Mouse (Mus musculus) liver, embryonic 16.5 days (tissue): Measurements from ENCODE around the gene 1700067P10Rik. TPM values are rescaled to one million over a fixed set of nuclear protein-coding genes. Genes with fewer than 3 reads are reported as not detected.
A peak's percentile ranks its signal among the peaks of the same experiment; 100 is the strongest.

Experiments
- ATAC-seq: fragments of 200-750 bp; cut with Nextera tagmentation; 2 replicates; pipeline ENCODE4 v1.8.0; 2017; ENCODE audit warnings: low read depth, mild to moderate bottlenecking, moderate number of reproducible peaks, moderate library complexity
- H3K27ac ChIP-seq: fragments of 300-500 bp; sonication (generic); 2 replicates; pipeline ENCODE4 v1.5.1; 2014; ENCODE audit warnings: mild to moderate bottlenecking, low read length
- H3K27me3 ChIP-seq: fragments of 300-500 bp; sonication (generic); 2 replicates; pipeline ENCODE4 v1.6.1; 2014; ENCODE audit warnings: low read depth, low read length, mixed read lengths; ENCODE audit not compliant: control insufficient read depth, insufficient read depth
- H3K36me3 ChIP-seq: fragments of 300-500 bp; sonication (generic); 2 replicates; pipeline ENCODE4 v1.6.1; 2014; ENCODE audit warnings: mild to moderate bottlenecking; ENCODE audit not compliant: control insufficient read depth, insufficient read depth
- H3K4me1 ChIP-seq: fragments of 300-500 bp; sonication (generic); 2 replicates; pipeline ENCODE4 v1.6.1; 2014; ENCODE audit warnings: low read depth, low read length, mixed read lengths; ENCODE audit not compliant: control insufficient read depth
- H3K4me2 ChIP-seq: fragments of 300-500 bp; sonication (generic); 2 replicates; pipeline ENCODE4 v1.6.1; 2014; ENCODE audit warnings: low read depth, low read length, mixed read lengths
- H3K4me3 ChIP-seq: fragments of 300-500 bp; sonication (generic); 2 replicates; pipeline ENCODE4 v1.5.1; 2014; ENCODE audit warnings: low read depth, mild to moderate bottlenecking, low read length
- H3K9ac ChIP-seq: fragments of 300-500 bp; sonication (generic); 2 replicates; pipeline ENCODE4 v1.6.1; 2014; ENCODE audit warnings: low read depth, low read length
- H3K9me3 ChIP-seq: fragments of 300-500 bp; sonication (generic); replicated peaks from 2 replicates; pipeline ENCODE4 v1.6.1; 2016; ENCODE audit warnings: low read length; ENCODE audit not compliant: control insufficient read depth
- WGBS: fragments of 180-500 bp; shearing (Covaris S2); extraction: QIAGEN DNeasy Blood & Tissue Kit; methylation state at CpG from one replicate; pipeline ENCODE4 v1.1.7; 2014; ENCODE audit not compliant: insufficient replicate concordance; 5-methylcytosine and 5-hydroxymethylcytosine counted together
- polyA plus RNA-seq: library from polyadenylated mRNA; unstranded; fragments of >200 nt; fragmentation: Nextera tagmentation; extraction: Ambion mirVana; gene quantifications from 2 replicates; pipeline ENCODE4 v1.2.1, GENCODE M21; 2015

The 1700067P10Rik gene
- not detected in 2 replicates for polyA plus RNA-seq

- Histone ChIP-seq H3K4me1 (no peaks in the 10 kb centered on the region), H3K9me3 (no peaks in the 10 kb centered on the region), H3K4me3 (no peak within 1 kb of the TSS), H3K27ac (no peak within 1 kb of the TSS), H3K4me2 (no peak within 1 kb of the TSS), H3K27me3 (peaks cover 4% of the 10 kb centered on the region), H3K36me3 (no peaks in the 10 kb centered on the region), H3K9ac (no peak within 1 kb of the TSS)
- ATAC-seq = no peak
Observed at GRCm38 (mm10) chr17:48089019-48089418, at the start of gene 1700067P10Rik. Gene 1700067P10Rik (plus strand): TSS chr17:48089319.

- H3K27me3 ChIP-seq = peaks cover 6% of the 10 kb centered on the region
- H3K36me3 ChIP-seq = no peaks in the 10 kb centered on the region
- peaks cover 8% of the 10 kb centered on the region for H3K4me1 ChIP-seq
- WGBS = 8% methylated on average over 29 of the region's 29 CpGs
- H3K4me3 ChIP-seq = peak overlapping the region; percentile 25
- H3K9me3 ChIP-seq = no peaks in the 10 kb centered on the region
- peak overlapping the region; percentile 44 for H3K9ac ChIP-seq
- peak overlapping the region; percentile 6 for H3K4me2 ChIP-seq
- peak overlapping the region; percentile 39 for H3K27ac ChIP-seq
- ATAC-seq = peak; percentile 60
Observed at GRCm38 (mm10) chr17:48041351-48042287, 47.5 kb upstream of the 1700067P10Rik start.

GRCm38 (mm10) chr17:48043154-48043880 is 45.8 kb upstream of the 1700067P10Rik start:
- Histone ChIP-seq H3K36me3 (no peaks in the 10 kb centered on the region), H3K4me2 (no peak overlapping the region), H3K9ac (no peak overlapping the region), H3K4me3 (no peak overlapping the region), H3K9me3 (no peaks in the 10 kb centered on the region), H3K27me3 (peaks cover 6% of the 10 kb centered on the region), H3K4me1 (peaks cover 11% of the 10 kb centered on the region), H3K27ac (no peak overlapping the region; the same call in 1 of the 2 replicates)
- ATAC-seq = no peak
- 54% methylated on average over 5 of the region's 5 CpGs for WGBS

- H3K9ac ChIP-seq = no peak overlapping the region
- no peak overlapping the region for H3K27ac ChIP-seq
- no peak overlapping the region for H3K4me2 ChIP-seq
- no peak for ATAC-seq
- H3K9me3 ChIP-seq = no peaks in the 10 kb centered on the region
- H3K36me3 ChIP-seq = no peaks in the 10 kb centered on the region
- no peak overlapping the region for H3K4me3 ChIP-seq
- peaks cover 6% of the 10 kb centered on the region for H3K4me1 ChIP-seq
- 29% methylated on average over 4 of the region's 4 CpGs for WGBS
- H3K27me3 ChIP-seq = no peaks in the 10 kb centered on the region
Observed at GRCm38 (mm10) chr17:48045631-48046030, 43.5 kb upstream of the 1700067P10Rik start.

- ATAC-seq = peak; percentile 71
- H3K36me3 ChIP-seq = no peaks in the 10 kb centered on the region
- peaks cover 3% of the 10 kb centered on the region for H3K4me1 ChIP-seq
- H3K27me3 ChIP-seq = no peaks in the 10 kb centered on the region; the same call in 1 of the 2 replicates
- H3K9me3 ChIP-seq = no peaks in the 10 kb centered on the region
- H3K9ac ChIP-seq = no peak overlapping the region
- WGBS = 15% methylated on average over 5 of the region's 5 CpGs
- H3K27ac ChIP-seq = peak overlapping the region; percentile 61
- H3K4me3 ChIP-seq = no peak overlapping the region
- H3K4me2 ChIP-seq = no peak overlapping the region
Observed at GRCm38 (mm10) chr17:48051638-48052337, 37.3 kb upstream of the 1700067P10Rik start.

- Histone ChIP-seq H3K4me3 (no peak overlapping the region), H3K9ac (no peak overlapping the region), H3K4me2 (no peak overlapping the region), H3K9me3 (no peaks in the 10 kb centered on the region), H3K27ac (no peak overlapping the region), H3K36me3 (no peaks in the 10 kb centered on the region), H3K27me3 (peaks cover 7% of the 10 kb centered on the region), H3K4me1 (no peaks in the 10 kb centered on the region)
- no peak for ATAC-seq
- 56% methylated on average over 10 of the region's 10 CpGs for WGBS
Observed at GRCm38 (mm10) chr17:48052338-48053067, 36.6 kb upstream of the 1700067P10Rik start.

GRCm38 (mm10) chr17:48053646-48054045 is 35.5 kb upstream of the 1700067P10Rik start:
- no peak overlapping the region for H3K9ac ChIP-seq
- no peaks in the 10 kb centered on the region for H3K4me1 ChIP-seq
- WGBS = 64% methylated on average over 2 of the region's 2 CpGs
- no peak for ATAC-seq
- no peaks in the 10 kb centered on the region for H3K9me3 ChIP-seq
- peaks cover 13% of the 10 kb centered on the region for H3K27me3 ChIP-seq
- no peak overlapping the region for H3K4me2 ChIP-seq
- no peak overlapping the region for H3K27ac ChIP-seq
- H3K4me3 ChIP-seq = no peak overlapping the region
- no peaks in the 10 kb centered on the region for H3K36me3 ChIP-seq

- 38% methylated on average over 19 of the region's 20 CpGs for WGBS
- Histone ChIP-seq H3K4me3 (no peak overlapping the region), H3K27me3 (peaks cover 13% of the 10 kb centered on the region), H3K4me2 (no peak overlapping the region), H3K9ac (no peak overlapping the region), H3K27ac (no peak overlapping the region), H3K36me3 (no peaks in the 10 kb centered on the region), H3K4me1 (no peaks in the 10 kb centered on the region), H3K9me3 (no peaks in the 10 kb centered on the region)
- ATAC-seq = no peak
Observed at GRCm38 (mm10) chr17:48055076-48055816, 33.9 kb upstream of the 1700067P10Rik start.
